Mouse (Mus musculus) spleen, adult 2 months (tissue): Measurements from ENCODE around the gene Tbc1d24. TPM values are rescaled to one million over a fixed set of nuclear protein-coding genes. Genes with fewer than 3 reads are reported as not detected.
"Not testable (repeated sequence)": the region's sequence is repeated elsewhere in the genome, so short reads cannot be mapped to it uniquely, and the experiment has no call there.

Experiments
- DNase-seq, 2 experiments: peaks; one replicate each; pipeline versions ENCODE4 v3.0.0 to v3.0.0-alpha.2; 2012 to 2021; ENCODE audit warnings: low spot score in 2 of 2, low read depth in 1 of 2
- H3K27ac ChIP-seq: fragments of 200-500 bp; 2 replicates; pipeline ENCODE4 v1.5.1; 2012; ENCODE audit warnings: low read length, inconsistent platforms; ENCODE audit not compliant: insufficient read depth
- H3K27me3 ChIP-seq: fragments of 200-500 bp; 2 replicates; pipeline ENCODE4 v1.6.1; 2012; ENCODE audit warnings: mild to moderate bottlenecking, moderate library complexity, low read length, inconsistent platforms; ENCODE audit not compliant: control insufficient read depth, insufficient read depth
- H3K36me3 ChIP-seq: fragments of 200-500 bp; 2 replicates; pipeline ENCODE4 v1.6.1; 2012; ENCODE audit warnings: mild to moderate bottlenecking, low read length, inconsistent platforms; ENCODE audit not compliant: control insufficient read depth, insufficient read depth
- H3K4me1 ChIP-seq: fragments of 200-500 bp; 2 replicates; pipeline ENCODE4 v1.6.1; 2011; ENCODE audit warnings: inconsistent platforms; ENCODE audit not compliant: control insufficient read depth, insufficient read depth, insufficient read length
- H3K4me3 ChIP-seq: fragments of 200-500 bp; 2 replicates; pipeline ENCODE4 v1.5.1; 2011; ENCODE audit warnings: mild to moderate bottlenecking, inconsistent platforms; ENCODE audit not compliant: insufficient read depth, insufficient read length; ENCODE audit errors: extremely low read depth
- CTCF ChIP-seq: fragments of 200-500 bp; IDR thresholded peaks from 2 replicates; pipeline ENCODE4 v1.5.1; 2011; ENCODE audit warnings: mild to moderate bottlenecking, inconsistent platforms; ENCODE audit not compliant: insufficient read depth, insufficient read length, insufficient replicate concordance; ENCODE audit errors: extremely low read depth
- POLR2A ChIP-seq: fragments of 200-500 bp; IDR thresholded peaks from 2 replicates; pipeline ENCODE4 v1.6.1; 2011; ENCODE audit warnings: low read depth, low read length, inconsistent platforms
- WGBS: fragments of 180-500 bp; shearing (Covaris S2); methylation state at CpG from one replicate; pipeline ENCODE4 v1.1.7; 2018; 5-methylcytosine and 5-hydroxymethylcytosine counted together
- polyA plus RNA-seq: library from polyadenylated mRNA; depleted of rRNA; stranded (reverse); fragments of >200 nt; gene quantifications from 2 replicates; pipeline ENCODE4 v1.2.3, GENCODE M21; 2012

Gene Tbc1d24
- polyA plus RNA-seq, 1 experiment: 5.9 TPM

DNA sequence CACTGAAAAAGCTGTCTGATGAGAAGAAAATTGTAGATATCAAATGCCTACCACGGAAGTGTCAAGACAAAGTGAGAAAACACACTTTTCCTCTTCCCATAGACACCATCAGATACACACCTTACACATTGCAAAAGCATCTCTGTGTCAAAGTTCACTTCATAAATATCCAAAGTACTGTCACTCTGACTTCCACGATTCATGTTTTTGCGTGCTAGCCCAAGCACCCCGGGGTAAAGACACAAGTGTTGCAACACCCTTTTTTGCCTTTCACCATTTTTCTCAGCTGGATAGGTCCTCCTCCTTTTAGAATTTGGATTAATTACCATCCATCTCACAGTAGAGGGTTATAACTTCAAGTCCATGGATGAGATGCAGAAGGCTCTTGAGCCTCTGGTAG, 65.4 kb downstream of the Tbc1d24 start:
- no peak for DNase-seq
- no peak for TF ChIP-seq POLR2A
- H3K36me3 ChIP-seq: no peaks in the 10 kb centered on the region
- H3K27ac ChIP-seq: no peak overlapping the region
- H3K4me3 ChIP-seq: no peak overlapping the region
- peaks cover 11% of the 10 kb centered on the region for H3K4me1 ChIP-seq
- no peaks in the 10 kb centered on the region for H3K27me3 ChIP-seq
- 73% methylated on average over 4 of the region's 4 CpGs for WGBS

DNA sequence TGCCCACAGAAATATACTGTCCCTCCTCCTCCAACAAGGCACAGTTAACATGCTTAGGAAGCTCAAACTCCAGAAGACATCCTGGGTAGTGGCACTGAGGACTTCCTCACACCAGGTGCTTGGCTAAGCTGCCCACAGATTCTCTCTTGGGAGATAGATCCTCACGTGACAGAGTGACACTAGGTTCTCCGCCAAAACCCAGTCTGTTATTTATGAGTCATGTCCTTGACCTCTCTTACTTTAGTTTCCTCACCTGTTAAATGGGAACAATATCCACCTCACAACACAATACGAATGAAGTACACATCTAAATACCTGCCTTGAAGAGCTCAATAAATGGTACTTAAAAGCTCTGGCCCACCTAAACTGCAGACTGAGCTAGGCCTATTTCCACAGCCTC, 66.1 kb downstream of the Tbc1d24 start:
- H3K4me1 ChIP-seq: peaks cover 11% of the 10 kb centered on the region
- 40% methylated on average over 3 of the region's 3 CpGs for WGBS
- no peaks in the 10 kb centered on the region for H3K36me3 ChIP-seq
- no peak for DNase-seq
- no peak for TF ChIP-seq POLR2A
- no peak for TF ChIP-seq CTCF
- no peak overlapping the region for H3K27ac ChIP-seq
- H3K4me3 ChIP-seq: no peak overlapping the region
- no peaks in the 10 kb centered on the region for H3K27me3 ChIP-seq

DNA sequence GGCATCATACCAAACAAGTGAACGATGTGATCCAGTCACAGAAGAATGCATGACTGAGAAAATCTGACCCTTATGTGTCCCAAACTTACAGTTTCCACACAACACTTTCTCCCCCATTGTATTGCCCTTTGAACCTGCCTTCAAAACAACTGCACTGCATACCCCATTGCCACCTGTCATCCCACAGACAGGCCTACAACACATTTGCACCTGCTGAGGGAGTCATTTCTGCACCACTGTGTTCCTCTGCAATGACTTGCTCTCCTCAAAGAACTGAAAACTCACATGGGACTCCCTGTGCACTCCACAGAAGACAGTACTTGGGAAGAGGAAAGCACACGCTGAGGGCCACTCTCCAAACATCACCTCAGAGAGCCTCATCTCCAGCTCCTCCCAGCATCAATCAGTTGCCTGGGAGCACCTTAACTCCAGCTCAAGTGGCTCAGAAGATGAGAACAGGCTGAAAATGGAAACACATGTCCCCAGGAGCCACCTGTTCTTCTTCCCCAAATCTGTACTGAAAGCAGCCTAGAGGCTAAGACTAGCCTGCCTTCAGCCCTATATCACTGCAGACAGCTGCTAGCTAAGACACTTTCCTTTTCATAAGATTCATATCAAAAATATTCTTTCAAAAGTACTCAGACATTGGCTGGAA, 68.0 kb downstream of the Tbc1d24 start:
- Histone ChIP-seq H3K4me1 (peaks cover 11% of the 10 kb centered on the region), H3K27ac (no peak overlapping the region), H3K4me3 (no peak overlapping the region), H3K36me3 (no peaks in the 10 kb centered on the region), H3K27me3 (no peaks in the 10 kb centered on the region)
- DNase-seq: no peak
- 70% methylated on average over 2 of the region's 2 CpGs for WGBS
- TF ChIP-seq POLR2A (no peak), CTCF (no peak)

DNA sequence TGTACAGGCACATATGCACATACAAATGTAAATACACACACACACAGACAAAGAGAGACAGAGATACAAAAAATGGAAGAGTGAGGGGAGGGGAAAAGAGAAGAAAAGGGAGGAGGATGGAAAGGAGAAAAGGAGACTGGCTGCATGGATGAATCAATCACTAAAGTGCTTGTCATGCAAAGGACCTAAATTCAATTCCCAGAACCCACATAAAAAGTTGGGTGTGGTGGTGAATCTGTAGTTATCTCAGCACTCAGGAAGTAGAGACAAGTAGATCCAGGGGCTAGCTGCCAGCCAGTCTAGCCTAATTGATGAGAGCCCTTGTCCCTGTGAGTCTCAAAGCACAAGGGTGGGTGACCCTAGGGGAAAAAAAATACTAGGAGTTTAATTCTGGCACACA, 71.3 kb downstream of the Tbc1d24 start:
- no peaks in the 10 kb centered on the region for H3K27me3 ChIP-seq
- no peak overlapping the region for H3K4me3 ChIP-seq
- H3K36me3 ChIP-seq: no peaks in the 10 kb centered on the region
- H3K27ac ChIP-seq: no peak overlapping the region
- peaks cover 3% of the 10 kb centered on the region; the same call in 1 of the 2 replicates for H3K4me1 ChIP-seq
- no peak for DNase-seq
- TF ChIP-seq CTCF (no peak), POLR2A (no peak)

DNA sequence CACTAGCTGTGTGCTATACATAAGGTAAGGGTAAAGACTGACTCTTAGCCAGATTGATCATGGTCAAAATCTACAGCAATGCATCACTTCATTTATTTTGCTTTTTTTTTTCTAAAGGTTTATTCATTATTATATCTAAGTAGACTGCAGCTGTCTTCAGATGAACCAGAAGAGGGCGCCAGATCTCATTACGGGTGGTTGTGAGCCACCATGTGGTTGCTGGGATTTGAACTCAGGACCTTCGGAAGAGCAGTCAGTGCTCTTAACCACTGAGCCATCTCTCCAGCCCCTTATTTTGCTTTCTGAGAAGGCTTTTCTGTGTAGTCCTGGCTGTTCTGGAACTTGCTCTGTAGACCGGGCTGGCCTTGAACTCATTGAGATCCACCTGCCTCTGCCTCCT, 72.4 kb downstream of the Tbc1d24 start:
- not testable (repeated sequence) for H3K27ac ChIP-seq, H3K4me1 ChIP-seq, H3K36me3 ChIP-seq, DNase-seq, H3K27me3 ChIP-seq, H3K4me3 ChIP-seq
- WGBS: 92% methylated on average over 4 of the region's 4 CpGs

DNA sequence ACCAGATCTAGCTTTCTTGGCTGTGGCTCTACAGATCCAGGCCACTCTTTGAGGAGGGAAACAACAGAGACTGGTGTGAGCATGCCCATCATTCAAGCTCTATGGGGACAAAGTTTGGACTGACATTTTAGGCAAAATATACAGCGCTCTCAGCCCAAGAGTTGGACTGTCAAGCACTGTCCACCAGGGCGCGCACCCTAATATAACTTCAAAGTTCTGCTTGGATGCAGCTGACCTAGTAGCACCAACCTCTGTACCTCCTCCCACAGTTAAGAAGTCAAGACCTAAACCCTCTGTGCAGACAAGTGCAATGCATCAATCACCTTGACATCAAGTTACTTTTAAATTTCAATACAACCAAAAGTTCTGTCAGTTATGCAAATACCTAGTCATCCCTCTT, 73.8 kb downstream of the Tbc1d24 start:
- H3K27ac ChIP-seq: no peak overlapping the region
- no peaks in the 10 kb centered on the region for H3K27me3 ChIP-seq
- H3K4me1 ChIP-seq: no peaks in the 10 kb centered on the region; the same call in none of the 2 replicates
- WGBS: 98% methylated on average over 3 of the region's 3 CpGs
- no peak overlapping the region for H3K4me3 ChIP-seq
- no peaks in the 10 kb centered on the region for H3K36me3 ChIP-seq
- TF ChIP-seq POLR2A (no peak), CTCF (no peak)
- DNase-seq: no peak

DNA sequence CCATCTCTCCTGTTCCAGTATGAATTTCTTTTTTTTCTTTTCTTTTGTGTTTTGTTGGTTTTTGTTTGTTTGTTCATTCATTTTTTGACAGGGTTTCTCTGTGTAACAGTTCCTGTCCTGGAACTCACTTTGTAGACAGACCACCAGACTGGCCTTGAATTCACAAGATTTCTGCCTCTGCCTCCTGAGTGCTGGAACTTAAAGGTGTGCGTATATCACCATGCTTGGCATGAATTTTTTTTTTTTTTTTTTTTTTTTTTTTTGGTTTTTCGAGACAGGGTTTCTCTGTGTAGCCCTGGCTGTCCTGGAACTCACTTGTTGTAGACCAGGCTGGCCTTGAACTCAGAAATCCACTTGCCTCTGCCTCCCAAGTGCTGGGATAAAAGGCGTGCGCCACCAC, 76.1 kb downstream of the Tbc1d24 start:
- not testable (repeated sequence) for H3K36me3 ChIP-seq, H3K27ac ChIP-seq, H3K4me1 ChIP-seq, H3K27me3 ChIP-seq, H3K4me3 ChIP-seq, DNase-seq
- WGBS: 87% methylated on average over 4 of the region's 4 CpGs
